Mouse (Mus musculus) WW6 (cell line): ENCODE data around the gene Rit1.
"Not testable (repeated sequence)": the region's sequence is repeated elsewhere in the genome, so short reads cannot be mapped to it uniquely, and the experiment has no call there.

Experiments used
- DNase-seq: peaks from one replicate; pipeline ENCODE4 v3.0.0-alpha.2; 2013; ENCODE audit warnings: low read depth, low spot score

Rit1 gene

DNA sequence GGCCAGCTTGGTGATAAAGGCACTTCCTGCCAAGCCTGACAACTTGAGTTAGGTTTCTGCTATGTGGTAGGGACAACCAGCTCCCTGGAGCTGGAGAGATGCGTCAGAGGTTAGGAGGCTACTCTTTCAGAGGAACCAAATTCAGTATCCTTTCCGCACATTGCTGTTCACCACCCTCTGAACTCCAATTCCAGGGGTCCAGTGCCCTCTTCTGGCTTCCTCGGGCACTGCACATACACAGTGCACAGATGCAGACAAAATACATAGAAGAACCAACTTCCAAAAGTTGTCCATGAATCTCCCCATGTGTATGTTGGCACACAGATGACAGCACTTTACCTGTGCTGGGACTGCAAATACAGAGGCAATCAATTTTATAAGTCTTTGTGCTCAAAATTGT is 22.0 kb downstream of the Rit1 start:
- no peak for DNase-seq

DNA sequence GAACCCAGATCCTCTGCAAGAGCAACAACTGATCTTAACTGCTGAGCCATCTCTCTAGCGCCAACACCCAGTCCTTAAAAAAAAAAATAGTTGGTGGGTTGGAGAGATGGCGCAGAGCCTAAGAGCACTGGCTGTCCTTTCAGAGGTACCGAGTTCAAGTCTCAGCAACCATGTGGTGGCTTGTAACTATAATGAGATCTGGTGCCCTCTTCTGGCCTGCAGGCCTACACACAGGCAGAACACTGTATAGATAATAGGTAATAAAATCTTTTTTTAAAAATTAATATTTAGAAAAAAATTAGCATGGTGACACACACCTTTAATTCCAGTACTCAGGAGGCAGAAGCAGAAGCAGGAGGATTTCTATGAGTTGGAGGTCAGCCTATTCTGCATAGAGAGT is 23.5 kb downstream of the Rit1 start:
- DNase-seq, result no peak

DNA sequence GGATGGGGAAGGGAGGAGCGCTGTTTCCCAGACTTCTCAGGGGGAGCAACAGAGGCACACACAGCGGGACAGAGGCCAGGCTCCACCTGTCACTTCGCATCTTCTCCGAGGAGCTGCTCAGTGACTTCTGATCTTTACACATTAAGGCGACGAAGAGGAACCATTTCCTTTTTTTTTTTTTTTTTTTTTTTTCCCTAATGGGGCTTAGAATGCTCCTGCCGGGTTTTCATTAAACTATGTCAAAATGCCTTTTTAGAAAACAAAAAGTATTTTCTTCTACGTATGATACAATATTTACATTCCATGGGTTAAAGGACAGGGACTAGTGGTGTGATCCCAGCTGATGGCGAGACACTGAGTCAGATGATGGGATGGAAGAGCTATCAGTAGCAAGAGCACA is 28.9 kb downstream of the Rit1 start:
- no peak for DNase-seq

DNA sequence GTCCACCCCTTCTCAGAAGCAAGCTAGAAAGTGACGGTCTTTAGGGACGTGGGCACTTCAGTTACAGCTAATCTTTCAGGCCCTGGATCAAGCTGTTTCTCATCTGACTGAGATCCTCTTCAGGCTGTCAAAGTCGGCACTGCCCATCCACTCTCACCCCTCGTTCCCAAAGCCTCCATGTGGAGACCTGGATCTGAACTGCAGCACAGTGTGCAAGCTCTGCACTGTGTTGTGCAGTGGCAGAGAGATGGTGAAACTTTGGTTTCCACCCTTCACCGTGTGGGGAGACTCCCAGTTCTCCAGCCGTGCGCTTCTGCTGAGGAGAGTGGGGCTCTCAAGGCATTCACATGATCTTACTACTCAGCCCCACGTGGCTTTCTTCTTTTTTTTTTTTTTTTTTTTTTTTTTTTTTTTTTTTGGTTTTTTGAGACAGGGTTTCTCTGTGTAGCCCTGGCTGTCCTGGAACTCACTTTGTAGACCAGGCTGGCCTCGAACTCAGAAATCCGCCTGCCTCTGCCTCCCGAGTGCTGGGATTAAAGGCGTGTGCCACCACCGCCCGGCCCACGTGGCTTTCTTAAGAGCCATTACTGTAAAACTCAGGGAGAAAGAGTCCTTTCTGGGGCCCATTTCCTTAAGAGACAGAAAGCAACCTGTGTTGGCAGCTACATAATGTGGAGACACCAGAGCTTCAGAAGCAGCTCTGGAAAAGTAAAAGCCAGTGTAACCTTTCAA is 29.7 kb downstream of the Rit1 start:
- no peak for DNase-seq

DNA sequence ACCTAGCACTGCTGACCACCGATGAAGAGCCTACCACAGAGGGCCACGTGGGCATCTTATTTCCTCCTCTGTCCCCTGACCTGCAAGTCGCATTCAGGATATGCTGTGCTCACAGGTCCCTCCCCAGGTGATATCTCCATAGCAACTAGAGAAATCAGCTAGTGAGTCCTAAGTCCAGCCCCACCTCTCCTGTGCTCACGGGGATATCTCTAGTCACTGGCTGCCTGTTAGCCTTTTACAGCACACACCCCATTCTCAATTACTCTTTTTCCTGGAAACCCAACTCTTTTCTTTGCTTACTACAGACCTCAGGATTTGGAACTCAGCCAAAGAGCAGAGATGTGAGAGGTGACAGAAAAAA is 30.2 kb downstream of the Rit1 start:
- no peak for DNase-seq

DNA sequence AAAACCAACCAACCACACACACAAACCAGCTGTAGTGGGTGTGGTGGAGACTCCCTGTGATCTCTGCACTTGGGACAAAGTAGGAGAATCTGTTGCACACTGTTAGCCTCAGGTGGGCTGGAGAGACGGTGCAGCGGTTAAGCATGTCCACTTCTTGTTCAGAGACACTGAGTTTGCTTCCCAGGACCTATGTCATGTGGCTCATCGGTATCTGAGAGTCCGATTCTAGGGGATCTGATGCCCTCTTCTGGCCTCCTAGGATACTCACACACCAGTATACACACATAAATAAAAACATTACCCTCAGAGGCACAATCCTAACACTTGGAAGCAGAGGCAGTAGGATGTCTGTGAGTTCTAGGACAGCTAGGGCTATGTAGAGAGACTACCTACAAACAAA is 37.6 kb downstream of the Rit1 start:
- DNase-seq, result no peak

DNA sequence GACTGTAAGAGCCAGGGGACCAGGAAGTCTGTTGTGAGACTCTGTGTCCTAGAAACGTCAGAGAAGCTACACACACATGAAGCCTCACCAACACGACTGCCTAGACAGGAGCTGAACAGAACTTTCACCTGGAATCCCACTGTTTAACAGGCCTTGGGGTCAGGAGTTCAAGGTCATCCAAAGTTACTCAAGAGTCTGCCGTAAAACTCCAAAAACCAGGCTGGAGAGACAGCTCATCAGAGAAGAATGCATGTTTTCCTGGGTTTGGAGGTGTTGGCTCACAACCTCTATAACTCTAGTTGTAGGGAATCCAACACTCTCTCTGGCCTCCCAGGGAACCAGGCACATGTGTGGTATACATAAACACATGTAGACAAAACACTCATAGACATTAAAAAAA is 38.9 kb downstream of the Rit1 start:
- no peak for DNase-seq

DNA sequence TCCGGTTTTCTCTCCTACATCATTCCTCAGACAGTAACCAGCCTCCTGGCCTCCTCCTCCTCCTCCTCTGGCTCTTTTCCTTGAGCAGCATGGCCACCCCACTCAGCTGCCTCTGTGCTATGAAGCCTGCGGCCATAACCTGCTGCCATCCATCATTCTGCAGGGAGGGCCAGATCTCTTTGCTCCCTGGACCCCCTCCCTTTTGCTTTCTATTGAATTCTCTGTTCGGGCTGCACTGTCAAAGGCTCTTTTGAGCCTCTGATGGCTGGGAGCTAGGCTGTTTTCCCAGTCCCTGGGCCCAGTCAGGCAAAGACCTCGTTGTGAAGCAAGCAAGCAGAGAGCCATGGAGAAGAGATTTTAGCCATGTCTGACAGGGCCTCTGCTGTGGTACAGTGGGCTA is 39.6 kb downstream of the Rit1 start:
- no peak for DNase-seq

DNA sequence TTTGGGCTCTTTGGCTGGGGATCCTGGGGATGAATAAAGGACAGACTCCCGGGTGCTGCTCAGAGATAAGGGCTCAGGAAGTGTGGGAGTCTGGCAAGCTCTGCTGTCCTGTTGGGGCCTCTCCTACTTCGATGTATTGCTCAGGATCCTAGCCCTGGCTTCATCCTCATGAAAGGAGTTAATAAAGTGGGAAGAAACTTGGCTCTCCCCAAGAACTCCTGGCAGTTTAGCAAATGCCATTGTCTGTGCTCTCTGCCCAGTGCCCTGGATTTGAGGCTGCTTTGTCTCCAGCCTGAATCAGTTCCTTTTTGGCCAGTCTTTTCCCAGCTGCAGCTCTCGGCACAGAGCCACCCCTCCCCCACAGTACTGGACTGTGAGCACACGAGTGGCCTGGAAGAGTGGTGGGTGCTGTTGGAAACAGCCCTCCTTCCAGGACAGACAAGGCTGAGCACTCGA is 41.4 kb downstream of the Rit1 start:
- DNase-seq, result no peak

DNA sequence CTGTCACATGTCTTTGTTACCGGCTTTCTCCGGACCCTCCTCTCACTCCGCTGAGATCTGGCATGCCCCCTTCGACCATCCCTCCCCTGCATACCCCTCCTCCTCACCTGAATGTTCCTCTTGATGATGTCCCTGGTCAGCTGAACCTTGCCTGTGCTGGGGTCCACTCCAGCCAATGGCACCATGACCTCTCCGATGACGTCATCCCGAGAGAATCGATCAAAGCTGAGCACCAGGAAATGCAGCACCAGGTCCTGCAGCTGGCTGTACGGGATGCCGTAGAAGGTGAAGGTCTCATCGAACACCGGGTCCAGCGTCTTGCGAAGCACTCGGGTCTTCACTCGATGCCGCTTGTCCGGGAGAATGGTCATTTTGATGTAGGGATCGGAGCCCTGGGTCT is 45.0 kb downstream of the Rit1 start:
- DNase-seq, result no peak

DNA sequence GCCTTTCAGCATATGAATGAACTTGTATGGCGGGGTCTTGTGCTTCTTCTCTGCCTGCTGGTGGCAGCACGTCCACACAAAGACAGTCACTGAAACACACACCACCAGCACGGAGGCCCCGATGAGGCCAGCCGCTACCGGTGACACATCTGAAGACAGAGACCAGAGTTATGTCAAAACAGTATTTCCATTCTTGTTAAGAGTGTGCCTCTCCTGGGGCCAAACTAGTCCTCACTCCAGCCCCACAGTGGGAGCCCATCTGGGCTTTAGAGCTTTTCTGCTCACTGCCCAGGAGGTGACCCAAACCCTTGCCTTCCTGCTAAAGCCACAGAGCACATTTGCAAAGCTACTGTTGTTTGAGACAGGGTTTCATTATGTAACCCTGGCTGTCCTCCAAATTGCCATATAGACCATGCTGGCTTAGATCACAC is 45.8 kb downstream of the Rit1 start:
- no peak for DNase-seq

DNA sequence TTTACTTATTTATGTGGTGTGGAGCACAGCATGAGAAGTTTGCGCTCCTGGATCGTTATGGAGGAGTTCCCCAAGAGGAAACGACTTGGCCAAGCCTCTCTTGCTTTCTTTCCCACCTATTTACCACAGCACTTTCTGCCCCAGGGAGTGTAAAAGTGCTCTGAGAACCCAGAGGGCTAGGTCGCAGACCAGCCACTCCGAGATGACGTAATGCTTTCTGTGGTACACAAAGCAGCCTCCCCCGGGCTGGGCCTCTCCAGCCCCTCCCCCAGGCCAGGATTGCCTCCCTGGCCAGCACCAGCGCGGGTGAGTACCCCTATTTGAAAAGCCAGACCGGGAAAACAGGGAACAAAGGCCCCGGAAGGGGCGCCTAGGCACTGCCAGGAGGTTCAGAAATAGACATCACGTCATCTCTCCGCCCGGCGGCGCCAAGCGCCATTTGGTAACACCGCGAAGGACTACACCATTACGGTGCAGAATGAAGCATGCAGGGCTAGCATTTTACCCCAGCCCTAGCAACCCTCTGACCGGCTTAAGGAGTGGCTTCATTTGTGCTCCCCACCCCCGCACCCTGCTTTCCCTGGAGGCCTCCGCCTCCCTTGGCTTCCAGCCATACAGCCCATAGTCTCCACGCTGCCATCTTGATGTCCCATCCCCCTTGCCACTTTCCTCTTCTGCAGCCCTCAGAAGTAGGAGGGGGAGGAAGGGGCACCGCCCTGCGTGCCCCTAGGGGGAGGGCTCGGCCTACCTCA is 54.7 kb downstream of the Rit1 start:
- DNase-seq, result not testable (repeated sequence)

DNA sequence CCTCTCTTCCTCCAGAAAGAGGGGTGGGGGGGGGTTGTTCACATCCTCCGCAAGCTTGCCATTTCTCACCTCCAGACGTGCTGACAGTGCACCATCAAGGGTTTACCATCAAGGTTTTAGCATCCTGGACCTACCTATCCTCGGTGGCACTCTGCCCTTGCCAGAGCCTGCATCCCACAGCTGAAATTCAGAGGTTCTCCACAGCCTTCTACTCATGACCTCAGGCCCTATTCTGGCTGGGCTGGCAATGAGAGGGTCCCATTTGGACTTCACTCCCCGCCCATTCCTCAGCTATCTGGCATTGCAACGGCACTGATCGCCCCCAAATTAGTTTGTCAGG is 55.3 kb downstream of the Rit1 start:
- not testable (repeated sequence) for DNase-seq

DNA sequence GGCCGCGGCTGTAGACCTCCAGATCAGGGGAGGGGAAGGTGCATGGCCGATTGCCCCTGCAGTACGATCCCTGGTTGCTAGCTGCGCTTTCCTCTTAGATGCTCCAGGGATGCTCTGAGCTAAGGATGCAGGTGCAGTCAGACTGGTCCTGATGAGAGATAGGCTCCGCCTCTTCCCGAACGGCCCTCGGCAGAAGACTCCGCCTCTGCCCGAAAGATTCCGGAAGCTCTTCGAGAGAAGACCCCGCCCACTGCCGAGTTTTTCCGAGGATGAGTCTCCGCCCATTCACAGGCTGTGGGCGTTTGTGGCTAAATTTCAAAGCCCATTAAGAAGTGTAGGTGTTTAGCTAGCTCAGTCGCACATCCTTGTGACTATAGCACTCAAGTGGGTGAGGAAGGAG is 55.8 kb downstream of the Rit1 start:
- DNase-seq, result not testable (repeated sequence)

DNA sequence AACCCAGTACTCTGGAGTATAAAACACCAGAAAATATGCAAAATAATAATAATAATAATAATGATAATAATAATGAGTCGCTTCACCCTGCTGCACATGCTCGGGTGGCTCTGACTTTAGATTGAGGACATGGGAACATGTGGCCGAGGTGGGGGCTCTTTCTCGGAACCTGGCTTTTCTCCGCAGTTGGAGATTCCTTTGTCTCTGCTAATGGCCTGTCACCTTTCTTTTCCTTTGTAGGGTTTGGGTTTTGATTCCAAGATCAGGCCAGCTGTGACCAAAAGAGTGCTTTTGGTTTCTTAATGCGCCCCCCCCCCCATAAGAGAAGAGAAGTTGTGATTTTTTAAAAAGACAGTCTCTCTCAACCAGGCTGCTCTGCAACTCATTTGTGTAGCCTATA is 56.5 kb downstream of the Rit1 start:
- DNase-seq, result not testable (repeated sequence)

DNA sequence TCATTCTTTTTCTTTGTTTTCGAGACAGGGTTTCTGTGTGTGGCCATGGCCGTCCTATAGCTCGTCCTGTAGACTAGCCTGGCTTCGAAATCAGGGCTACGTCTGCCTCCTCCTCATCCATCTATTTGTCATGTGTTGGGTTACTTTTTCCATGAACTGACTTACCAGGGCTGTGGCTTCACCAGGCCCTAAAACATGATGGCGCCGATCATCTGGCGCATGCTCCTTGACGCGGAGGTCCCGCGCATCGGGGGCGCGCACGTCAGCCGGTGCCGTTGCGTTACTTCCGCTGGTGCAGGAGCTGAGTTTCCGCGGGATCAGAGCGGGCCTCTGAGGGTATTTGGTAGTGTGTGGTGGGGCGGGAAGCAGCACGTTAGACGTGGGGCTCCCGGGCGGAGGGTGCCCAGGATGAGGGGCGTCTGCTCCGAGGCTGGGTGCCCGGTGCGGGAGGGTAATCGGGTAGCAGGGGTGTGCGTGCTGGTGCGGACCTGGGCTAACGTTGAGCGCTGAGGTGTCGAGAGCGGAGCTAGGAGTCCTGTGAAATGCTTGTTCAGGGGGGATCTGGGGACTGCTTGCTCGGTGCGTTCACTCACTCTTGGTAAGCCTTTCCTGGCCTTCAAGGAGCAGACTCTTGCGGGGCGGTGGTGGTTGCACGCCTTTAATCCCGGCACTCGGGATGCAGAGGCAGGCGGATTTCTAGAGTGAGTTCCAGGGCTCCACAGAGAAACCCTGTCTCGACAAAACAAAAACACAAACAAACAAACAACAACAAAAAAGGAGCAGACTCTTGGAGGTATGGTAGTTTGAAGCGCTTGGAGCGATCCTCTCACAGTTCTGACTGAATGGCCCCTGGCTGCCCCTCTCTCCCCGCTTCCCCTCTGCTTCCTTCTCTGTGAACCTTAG is 58.6 kb downstream of the Rit1 start, which contains the start of gene Syt11:
Gene Syt11, minus strand, starts transcription at position 226 of the 903 bp plus-strand sequence.
- not testable (repeated sequence) for DNase-seq
